Mouse (Mus musculus): Measurements from ENCODE around the gene Plxnb2.

- TF ChIP-seq POLR2A (IDR thresholded peaks at IDR 0.05; ENCODE audit: borderline replicate concordance, extremely low read depth, low read depth, low read length): peak; percentile 17; the same call in 1 of the 2 replicates
- no peak for TF ChIP-seq CTCF (IDR thresholded peaks at IDR 0.05; ENCODE audit: insufficient read depth, low read length)
These were observed 34.1 kb downstream of the Plxnb2 start for GRCm38 (mm10) chr15:89146537-89146936.

Data from lung, adult 2 months (tissue).